Mouse (Mus musculus) left cerebral cortex, adult 8-10 months (tissue): Measurements from ENCODE around the gene Tmcc2. TPM values are rescaled to one million over a fixed set of nuclear protein-coding genes. Genes with fewer than 3 reads are reported as not detected.

Source experiments
- DNase-seq, 2 experiments: peaks; one replicate each; pipeline ENCODE4 v3.0.0; 2022; ENCODE audit warnings: low spot score in 2 of 2
- total RNA-seq, 4 experiments: library from RNA; stranded (reverse); gene quantifications; 2 replicates each; pipeline ENCODE4 v1.2.4; 2022

The Tmcc2 gene
- 100 to 1,000 TPM; 182 to 205 (median 192) TPM for total RNA-seq

DNA sequence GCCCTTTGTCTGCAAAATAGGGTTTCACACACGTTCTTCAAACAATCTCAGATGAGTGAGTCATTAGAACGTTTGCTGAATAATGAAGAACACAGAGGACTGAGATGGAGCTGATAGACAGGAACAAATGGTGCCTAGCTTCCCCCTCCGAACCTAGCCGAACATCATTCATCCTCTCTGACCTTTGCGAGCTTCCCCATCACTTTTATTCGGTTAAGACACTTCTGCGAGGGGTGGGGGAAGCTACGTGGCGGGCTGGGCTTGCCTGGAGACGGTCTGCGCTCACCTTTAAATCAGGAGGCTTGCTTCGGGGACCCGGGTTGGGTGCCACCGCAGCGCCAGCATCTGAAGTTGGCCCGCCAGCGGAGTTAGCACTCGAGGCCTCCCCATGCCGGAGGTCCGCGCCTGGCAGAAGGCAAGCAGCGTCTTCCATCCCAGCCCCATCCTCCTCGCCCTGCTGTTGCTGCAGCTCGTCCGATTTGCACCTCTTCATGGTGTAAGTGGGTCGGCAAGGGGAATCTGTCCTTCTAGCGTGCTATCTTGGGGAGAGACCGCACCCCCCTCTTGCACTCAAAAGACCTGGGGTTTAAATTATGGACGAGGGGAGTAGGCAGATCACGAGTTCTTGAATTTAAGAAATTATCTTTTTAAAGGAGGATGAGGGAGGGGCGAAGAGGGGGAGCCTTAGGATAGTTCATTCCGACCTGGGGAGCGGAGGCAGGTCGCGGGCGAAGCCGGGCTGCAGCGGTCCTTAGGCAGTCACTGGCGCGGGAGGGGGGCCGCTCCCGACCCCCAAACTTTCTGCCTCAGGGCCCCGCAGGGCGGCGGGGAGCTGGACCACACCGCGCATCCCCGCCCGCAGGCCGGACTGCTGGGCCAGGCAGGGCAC lies at the start of gene Tmcc2:
Gene Tmcc2 (minus strand): TSS at position 591 of the 889 bp plus-strand sequence.
- DNase-seq = peak in 1 of 2 experiments; percentile 45

DNA sequence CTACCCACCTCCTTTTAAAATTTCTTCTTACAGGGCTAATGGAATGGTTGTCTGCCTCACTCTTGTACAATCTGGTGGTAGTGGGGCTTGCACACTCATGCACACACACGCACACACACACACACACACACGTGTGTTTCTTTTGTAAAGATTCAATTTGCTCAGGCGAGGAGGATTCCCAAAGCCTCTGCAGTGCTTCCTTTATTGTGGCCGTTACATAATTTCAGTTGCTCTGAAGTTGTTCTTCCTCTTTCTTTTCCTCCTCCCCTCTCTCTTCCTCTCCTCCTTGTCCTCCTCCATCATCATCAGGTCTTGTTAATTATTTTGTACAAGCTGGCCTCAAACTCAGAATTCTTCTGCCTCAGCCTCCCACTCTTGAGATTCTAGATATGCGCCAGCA lies 46.3 kb upstream of the Tmcc2 start:
- no peak for DNase-seq

DNA sequence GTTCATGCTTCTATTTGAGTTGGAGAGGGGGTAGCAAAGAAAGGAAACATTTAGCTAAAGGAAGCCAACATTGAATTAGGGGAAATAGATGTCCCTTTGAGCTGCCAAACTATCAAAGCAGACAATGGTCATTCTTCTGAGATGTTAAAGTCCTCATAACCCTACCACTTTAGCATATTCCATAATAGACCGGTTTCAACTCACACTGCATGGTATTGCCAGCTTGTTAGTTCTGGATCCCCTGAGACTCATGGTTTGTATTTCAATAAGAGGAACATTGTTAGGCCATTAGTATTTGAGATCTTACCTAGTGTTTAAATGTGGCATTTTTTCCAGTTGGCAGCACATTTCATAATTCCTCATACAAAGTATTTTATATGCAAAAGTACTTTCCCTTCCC lies 45.9 kb upstream of the Tmcc2 start:
- no peak for DNase-seq

DNA sequence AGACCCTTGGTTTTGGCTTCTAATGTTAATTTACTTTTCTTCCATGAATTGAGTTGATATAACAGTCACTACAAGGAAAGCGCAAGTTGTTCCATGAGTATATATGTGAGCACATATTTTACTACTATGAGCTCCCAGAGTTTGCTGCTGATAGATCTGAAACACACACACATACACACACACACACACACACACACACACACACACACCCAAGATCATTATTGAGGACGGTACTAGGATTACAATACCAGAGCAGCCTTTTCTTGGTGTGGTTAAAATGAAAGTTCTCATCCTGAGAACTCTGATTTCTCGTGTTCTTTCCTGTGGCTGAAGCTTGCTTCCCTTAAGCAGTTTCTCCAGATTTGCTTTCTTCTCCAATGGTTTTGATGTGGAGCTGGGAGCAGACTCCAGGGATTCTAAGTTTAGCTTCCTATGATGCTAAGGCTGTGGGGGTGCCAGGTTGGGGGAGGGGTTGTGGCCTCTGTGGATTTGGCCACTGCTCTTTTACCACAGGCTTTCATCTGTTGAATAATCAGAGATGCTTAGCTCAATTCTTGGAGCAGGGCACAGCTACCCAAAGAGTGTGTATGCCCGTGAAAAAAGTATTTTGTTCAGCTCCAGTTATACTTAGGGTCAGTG lies 45.4 kb upstream of the Tmcc2 start:
- DNase-seq = no peak

DNA sequence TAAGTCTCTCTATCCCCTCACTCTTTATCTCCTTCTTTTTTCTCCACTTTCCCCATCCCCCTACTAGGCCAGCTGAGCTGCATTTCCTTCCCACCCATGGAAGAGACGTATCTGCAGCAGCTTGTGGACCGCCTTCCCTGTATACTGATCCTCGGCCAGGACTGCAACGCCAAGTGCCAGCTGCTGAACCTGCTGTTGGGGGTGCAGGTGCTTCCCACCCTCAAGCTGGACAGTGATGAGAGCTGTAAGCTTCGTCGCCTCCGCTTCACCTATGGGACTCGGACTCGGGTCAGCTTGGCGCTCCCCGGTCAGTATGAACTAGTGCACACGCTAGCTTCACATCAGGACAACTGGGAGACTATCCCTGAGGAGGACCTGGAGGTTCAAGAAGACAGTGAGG lies 43.0 kb upstream of the Tmcc2 start:
- DNase-seq = no peak

DNA sequence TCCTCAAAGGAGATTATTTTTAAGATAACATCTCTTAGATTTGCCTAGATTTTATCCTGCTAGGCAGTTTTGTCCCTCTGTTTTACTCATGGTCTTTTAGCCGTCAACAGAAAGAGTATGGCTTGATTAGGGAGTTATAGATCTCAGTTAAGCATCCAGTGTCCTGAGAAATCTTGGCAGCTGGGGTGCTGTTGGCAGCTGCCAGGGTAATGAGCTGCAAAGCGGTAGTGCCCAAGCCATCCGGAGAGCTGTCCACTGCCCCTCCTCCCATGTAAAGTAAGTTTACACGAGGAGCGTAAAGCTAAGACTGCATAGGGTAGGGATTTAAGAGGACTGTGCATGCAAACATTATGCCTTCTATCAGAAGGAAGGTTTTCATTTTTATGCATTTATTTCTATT lies 42.3 kb upstream of the Tmcc2 start:
- DNase-seq = no peak

DNA sequence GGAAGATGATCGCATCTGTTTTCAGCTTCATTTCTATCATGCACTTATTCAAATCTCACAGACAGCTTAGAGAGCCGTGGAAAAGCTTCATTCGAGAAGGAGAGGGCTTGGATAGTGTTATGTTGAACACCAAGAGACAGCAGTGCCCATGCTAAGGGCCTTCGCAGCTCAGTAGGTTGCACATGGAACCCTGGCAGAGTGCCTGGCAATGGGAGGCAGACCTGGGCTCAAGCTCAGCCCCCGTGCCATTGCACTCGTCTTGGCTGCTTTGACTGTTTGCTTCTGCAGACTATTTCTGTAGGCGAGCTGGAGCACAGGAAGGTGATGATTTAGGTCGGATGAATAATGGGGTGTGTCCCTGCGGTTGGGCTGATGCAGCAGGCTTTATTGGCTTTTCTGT lies 40.6 kb upstream of the Tmcc2 start:
- peak; percentile 25 to 50 for DNase-seq

DNA sequence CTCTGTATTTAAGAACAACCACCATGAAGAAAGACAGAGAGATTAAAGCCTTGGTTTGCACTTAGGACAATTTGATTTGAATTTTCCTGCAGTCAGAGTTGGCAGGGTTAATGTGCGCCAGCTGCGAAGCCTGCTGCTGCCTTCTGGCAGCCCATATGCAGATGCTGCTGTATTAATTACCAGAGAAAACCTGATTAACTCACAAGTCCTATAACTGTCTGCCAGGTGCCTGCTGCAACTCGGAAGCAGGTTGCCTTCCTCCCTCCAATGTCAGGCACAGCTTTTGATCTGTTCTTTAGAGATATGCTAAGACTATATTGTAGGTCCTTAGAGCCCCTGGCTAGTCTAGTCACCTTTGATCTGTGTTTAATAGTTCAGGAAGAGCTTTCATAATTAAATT lies 39.7 kb upstream of the Tmcc2 start:
- no peak for DNase-seq

DNA sequence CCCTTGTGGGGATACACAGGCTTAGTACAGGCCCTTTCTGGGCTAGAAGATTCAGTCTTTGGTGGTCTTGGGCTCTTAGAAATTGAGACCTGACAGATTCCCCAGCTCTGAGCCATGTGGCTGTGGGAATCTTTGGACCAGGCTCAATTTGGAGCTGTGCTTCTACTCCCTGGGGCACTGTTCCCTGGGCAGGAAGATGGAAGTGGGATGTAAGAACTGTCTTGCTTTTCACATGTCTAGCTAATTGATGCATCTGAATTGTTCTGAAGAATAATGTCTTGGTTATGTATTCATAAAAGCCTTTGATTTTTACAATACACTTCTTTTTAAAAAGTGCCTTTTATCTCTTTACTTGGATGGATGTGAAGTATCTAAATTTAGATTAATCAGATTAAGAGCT lies 34.5 kb upstream of the Tmcc2 start:
- no peak for DNase-seq

DNA sequence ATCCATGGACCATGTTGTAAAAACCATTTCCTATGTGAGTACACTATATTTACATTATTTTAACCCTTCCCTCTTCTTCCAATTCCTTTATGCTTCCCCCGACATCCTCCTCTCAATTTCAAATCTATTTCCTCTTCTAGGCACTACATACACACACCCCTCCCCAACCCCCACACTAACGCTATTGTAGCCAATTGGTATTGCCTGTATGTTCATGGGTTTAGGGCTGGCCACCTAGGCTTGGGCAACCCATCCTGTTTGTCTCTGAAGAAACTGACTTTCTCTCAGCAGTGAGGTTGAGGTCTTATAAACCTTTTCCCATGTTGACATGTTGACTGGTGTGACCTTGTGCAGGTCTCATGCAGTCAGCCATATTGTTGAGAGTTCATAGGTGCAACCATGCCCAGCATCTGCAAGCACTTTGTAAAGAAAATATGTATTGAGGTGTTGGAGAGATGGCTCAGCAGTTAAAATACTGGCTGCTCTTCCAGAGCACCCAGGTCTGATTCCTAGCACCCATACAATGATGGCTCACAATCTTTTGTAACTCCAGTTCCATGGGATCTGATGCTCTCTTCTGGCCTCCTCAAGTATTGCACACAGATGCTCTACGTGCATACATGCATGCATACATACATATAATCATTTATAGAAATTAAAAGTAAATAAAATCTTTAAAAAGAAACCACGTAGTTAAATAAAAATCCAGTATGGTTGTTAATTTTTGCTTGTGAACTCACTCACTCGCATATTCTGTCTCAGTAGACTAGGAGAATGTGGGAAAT lies 32.0 kb upstream of the Tmcc2 start:
- DNase-seq = no peak

DNA sequence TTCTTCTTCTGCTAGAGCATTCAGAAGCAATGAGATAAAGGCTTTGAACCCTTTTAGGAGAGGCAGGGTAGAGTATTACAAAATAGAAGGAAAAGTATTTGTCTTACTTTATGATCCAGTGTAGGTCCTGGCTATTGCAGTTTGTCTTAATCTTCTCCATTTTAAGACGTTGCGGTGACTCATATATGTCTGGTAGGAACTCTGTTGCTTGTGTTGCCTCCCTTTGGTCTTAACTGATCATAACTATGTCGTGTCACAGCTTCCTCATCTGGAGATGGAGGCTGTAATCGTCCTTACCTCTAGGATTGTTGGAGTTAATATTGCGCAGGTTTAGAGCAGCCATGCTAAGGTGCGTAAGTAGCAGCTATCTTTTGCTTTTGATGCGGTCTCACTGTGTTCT lies 29.6 kb upstream of the Tmcc2 start:
- DNase-seq = no peak

DNA sequence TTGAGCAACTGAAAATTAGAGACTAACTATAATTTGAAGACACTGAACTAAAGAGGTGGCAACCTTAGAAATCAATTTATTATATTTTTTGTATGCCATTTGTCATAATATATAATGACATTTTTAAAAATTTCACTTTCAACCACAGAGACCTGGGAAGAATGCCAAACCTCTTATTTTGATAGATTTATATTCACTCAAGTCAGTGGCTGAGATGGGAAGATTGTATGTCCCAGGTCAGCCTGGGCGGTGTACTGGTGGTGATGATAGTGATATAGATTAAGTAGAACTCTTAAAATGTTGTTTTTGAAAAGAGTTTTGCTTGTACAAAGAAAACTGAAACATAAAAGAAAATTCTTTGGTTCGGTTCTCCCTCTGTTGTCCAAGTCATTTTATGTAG lies 29.1 kb upstream of the Tmcc2 start:
- no peak for DNase-seq

DNA sequence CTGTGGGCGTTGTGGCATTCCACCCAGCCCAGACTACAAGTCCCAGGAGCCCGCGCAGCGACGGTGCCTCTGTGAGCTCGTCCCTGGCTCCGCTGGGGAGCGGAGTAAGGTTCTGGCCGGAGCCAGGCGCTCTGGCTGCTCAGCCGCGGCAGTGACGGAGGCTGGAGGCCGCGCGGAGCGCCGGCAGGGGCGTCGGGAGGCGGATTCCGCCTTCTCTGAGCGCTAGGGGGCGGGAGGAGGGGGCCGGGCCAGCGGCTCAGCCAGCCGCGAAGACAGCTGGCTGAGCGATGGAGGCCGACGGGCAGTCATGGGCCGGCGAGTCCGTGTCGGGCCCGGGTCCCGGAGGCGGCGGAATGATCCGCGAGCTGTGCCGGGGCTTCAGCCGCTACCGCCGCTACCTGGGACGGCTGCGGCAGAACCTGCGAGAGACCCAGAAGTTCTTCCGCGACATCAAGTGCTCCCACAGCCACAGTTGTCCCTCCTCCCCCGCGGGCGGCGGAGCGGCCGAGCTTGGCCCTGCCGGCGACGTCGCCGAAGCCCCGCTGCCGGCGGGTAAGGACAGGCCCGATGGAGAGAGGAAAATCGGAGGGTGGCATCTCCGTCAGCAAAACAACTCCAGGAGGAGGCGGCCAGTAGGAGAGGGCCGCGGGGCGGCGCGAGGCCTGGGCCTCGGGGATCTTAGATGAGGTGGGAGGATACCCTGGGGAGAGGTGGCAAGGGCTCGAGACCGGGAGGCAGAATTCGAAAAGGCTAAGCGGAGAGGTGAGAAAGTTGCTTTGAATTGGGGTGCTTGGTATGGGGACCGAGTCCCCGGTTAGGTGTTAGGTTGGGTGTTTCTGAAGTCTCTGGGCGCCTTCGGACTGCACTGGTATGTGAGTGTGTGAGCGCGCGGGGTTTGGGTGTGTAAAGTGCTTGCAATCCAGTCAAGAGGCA lies 26.5 kb upstream of the Tmcc2 start, which contains the start of gene Dstyk:
Gene Dstyk (plus strand): TSS at position 237 of the 933 bp plus-strand sequence.
- DNase-seq = peak; percentile 79 to 90

DNA sequence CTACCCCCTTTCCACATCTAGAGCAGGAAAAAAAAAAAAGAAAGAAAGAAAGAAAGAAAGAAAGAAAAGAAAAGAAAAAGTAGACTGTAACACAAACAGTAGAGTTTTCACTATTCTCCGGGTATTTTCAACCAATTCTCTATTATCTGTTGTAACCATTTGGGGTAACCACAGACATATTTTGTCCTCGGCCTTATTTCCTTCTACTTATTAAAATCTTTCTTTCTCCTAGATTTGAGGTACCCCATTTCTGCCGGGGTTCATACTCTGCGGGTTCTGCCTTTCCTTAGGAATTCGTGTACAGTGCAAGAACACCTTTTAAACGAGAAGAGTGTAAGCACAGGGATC lies 25.8 kb upstream of the Tmcc2 start:
- DNase-seq = no peak

DNA sequence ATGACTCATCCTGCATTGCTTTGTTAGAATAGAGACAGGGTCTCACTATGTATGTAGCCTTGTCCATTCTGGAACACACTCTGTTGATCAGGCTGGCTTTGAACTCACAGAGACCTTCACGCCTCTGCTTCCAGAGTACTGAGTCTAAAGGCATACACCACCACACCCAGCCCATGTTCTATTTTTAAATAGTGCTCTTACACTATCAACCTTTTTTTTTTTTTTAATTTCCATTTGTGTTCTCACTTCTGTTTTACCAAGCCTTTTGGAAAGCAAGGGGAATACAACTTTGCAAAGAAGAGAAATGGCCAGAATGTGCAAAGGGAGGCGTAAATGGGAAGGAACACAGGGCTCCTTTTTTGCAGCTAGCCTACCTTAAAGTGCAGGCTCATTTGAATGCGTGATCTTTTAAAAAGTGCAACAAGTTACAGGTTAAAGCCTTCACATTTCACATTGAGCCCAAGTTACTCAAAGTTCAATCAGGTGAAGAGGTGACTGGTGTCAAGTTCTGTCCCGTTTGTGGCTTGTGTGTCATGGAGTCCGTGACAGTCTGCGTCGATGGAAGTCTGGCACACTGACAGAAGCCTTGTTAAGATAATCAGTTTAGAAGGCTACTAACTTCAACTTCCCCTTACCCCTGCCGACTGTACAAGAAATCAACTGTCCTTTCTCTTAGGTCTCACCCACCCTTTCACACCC lies 25.3 kb upstream of the Tmcc2 start:
- no peak for DNase-seq

DNA sequence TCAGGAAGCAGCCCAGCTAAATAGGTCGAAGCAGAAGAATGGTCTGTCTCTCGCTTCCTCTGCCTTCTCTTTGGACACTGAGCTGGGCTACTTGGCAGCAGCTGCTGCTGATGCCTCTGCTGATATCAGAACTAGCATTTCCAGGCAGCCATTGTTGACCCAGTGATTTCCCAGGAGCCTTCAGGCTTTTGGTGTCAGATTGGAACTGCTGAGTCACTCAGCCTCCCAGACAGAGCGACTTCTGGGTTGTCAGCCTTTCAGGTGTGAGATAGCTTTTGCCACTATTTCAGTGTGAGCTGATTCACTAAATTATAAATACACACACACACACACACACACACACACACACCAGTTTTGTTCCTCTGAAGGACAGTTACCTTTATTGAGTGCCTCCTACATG lies 19.6 kb upstream of the Tmcc2 start:
- DNase-seq = no peak

DNA sequence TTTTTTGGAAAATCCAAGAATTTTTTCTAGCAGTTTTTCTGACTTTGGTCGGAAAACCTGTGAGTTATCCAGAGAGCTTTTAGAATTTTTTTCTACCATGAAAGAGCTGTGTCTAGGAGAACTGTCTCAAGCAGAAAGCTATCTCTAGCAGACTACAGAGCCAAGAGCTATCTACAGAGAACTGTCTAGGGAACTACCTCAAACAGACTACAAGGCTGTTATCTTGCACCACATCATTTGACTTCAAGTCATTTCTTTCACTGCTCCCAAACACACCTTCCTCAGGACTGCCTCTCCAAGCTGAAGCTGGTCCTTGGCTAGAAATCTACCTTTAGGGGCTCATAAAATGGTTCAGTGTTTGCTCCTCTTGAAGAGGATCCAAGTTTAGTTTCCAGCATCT lies 10.8 kb upstream of the Tmcc2 start:
- DNase-seq = no peak

DNA sequence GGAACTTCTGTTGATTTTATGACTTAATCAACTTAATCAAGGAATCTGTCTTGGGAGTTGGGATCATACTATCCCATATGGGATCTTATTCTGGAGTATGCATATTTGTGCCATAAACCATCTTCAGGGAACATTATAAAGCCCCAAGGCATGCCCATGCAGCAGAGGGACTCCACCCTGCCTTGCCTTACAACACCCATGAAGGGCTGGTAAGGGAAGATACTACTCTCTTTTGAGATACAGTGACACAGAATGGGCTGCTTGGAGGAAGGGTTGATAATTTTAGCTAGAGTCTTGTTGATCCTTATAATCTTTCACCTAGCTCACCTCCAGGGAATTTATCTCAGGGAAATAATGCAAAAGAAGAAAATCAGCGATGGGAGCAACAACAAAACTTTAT lies 9.5 kb upstream of the Tmcc2 start:
- no peak for DNase-seq

DNA sequence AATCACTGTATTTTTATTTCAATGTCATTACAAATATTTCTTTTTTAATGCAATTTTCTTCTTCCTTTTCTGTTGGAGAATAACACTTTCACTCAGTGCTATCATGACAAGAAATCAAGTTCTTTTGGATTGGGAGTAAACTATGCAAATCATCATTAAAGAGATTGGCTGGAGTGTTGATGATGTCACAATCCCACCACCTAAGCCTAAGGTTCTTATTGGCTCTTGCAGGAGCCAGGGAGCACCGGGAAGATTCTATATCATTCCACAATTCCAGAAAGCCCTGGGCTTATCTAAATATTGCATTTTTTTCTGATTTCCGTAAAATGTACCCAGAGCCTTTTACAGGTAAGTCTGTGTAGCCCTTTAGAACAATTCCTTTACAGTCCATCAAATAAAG lies 5.6 kb upstream of the Tmcc2 start:
- DNase-seq = no peak

DNA sequence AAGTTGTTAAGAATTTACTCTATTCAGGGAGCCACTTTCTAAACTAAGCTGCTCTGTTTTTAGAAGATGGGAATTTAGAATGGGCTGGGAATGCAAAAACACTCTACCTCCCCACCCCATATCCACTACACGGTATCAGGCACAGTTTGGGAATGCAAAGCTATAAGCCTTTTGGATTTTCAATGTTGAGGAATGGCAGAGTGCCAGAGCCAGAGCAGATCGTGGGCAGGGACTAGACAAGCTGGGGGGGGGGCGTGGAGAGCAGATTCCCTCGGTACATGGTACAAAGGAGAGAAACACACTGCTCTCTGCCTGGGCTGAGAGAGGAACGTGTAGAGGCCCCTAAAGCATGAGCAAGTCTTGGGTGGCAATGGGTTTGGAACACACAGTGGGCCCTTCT lies 1.8 kb upstream of the Tmcc2 start:
- no peak for DNase-seq
